Mouse (Mus musculus) kidney, postnatal 0 days (tissue): Measurements from ENCODE around the gene Eno2. TPM values are rescaled to one million over a fixed set of nuclear protein-coding genes. Genes with fewer than 3 reads are reported as not detected.

Experiments used
- ATAC-seq: fragments of 200-750 bp; cut with Nextera tagmentation; replicated peaks from 2 replicates; pipeline ENCODE4 v1.8.0; 2017; ENCODE audit warnings: low read depth, moderate number of reproducible peaks, moderate TSS enrichment, moderate library complexity; ENCODE audit not compliant: low FRiP score
- DNase-seq: peaks from one replicate; pipeline ENCODE4 v3.0.0-alpha.2; 2016; ENCODE audit warnings: low spot score
- H3K27ac ChIP-seq: fragments of 300-500 bp; sonication (generic); 2 replicates; pipeline ENCODE4 v1.5.1; 2014; ENCODE audit warnings: mild to moderate bottlenecking
- H3K27me3 ChIP-seq: fragments of 300-500 bp; sonication (generic); 2 replicates; pipeline ENCODE4 v1.6.1; 2014; ENCODE audit warnings: low read length, mixed read lengths; ENCODE audit not compliant: insufficient read depth
- H3K36me3 ChIP-seq: fragments of 300-500 bp; sonication (generic); 2 replicates; pipeline ENCODE4 v1.6.1; 2014; ENCODE audit warnings: low read length, mixed read lengths; ENCODE audit not compliant: insufficient read depth
- H3K4me1 ChIP-seq: fragments of 300-500 bp; sonication (generic); replicated peaks from 2 replicates; pipeline ENCODE4 v1.6.1; 2014; ENCODE audit warnings: antibody characterized with exemption, low read length, mixed read lengths; ENCODE audit not compliant: insufficient read depth
- H3K4me2 ChIP-seq: fragments of 300-500 bp; sonication (generic); 2 replicates; pipeline ENCODE4 v1.6.1; 2014; ENCODE audit warnings: mild to moderate bottlenecking, low read length, moderate library complexity, mixed read lengths
- H3K4me3 ChIP-seq: fragments of 300-500 bp; sonication (generic); replicated peaks from 2 replicates; pipeline ENCODE4 v1.5.1; 2014; ENCODE audit warnings: low read depth, low read length
- H3K9ac ChIP-seq: fragments of 300-500 bp; sonication (generic); 2 replicates; pipeline ENCODE4 v1.6.1; 2014; ENCODE audit warnings: low read depth, low read length
- H3K9me3 ChIP-seq: fragments of 300-500 bp; sonication (generic); replicated peaks from 2 replicates; pipeline ENCODE4 v1.6.1; 2016; ENCODE audit warnings: low read length, inconsistent platforms, mixed read lengths
- CTCF ChIP-seq: IDR thresholded peaks from 2 replicates; pipeline ENCODE4 v1.5.1; 2016; ENCODE audit warnings: antibody characterized with exemption, low read depth, mild to moderate bottlenecking, moderate library complexity
- WGBS: fragments of 180-500 bp; shearing (Covaris S2); extraction: QIAGEN DNeasy Blood & Tissue Kit; methylation state at CpG from one replicate; pipeline ENCODE4 v1.1.7; 2014; 5-methylcytosine and 5-hydroxymethylcytosine counted together
- polyA plus RNA-seq: library from polyadenylated mRNA; unstranded; fragments of >200 nt; fragmentation: Nextera tagmentation; extraction: Ambion mirVana; gene quantifications from 2 replicates; pipeline ENCODE4 v1.2.1, GENCODE M21; 2015

Gene Eno2
- polyA plus RNA-seq, 1 experiment from 2014 or later = 7.6 TPM

DNA sequence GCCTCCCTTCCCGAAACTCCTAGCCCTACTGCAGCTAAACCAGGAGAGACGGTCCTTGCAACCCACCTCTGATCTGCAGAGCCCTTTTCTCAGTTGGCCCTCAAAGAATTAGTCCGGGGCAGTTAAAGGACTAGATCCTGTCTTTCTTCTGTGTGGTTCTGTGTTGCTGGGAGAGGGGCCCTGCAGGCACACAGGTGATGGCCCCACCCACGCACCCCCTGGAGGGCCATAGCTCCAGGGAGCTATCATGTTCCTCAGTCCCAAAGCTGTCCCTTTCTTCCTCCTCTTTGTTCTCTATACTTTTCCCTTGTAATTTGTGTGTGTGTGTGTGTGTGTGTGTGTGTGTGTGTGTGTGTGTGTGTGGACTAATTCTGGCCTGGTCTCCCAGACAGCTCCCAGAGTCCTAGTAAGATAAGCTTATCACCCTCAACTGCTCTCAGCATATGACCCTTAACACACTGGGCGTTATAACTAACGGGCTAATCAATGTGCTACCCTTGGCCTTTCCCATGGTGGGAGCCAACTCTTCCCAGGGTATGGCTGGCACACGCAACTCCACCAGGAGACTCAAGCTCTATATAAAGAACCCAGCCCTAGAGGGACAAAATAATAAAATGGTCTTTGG is 50.0 kb downstream of the Eno2 start:
- TF ChIP-seq CTCF = no peak
- Histone ChIP-seq H3K9me3 (no peaks in the 10 kb centered on the region), H3K4me3 (peak overlapping the region; percentile 24; the same call in 1 of the 2 replicates), H3K27me3 (no peaks in the 10 kb centered on the region), H3K4me2 (peak overlapping the region; percentile 38), H3K9ac (peak overlapping the region; percentile 58), H3K27ac (peak overlapping the region; percentile 75), H3K4me1 (no peaks in the 10 kb centered on the region), H3K36me3 (peaks cover 21% of the 10 kb centered on the region)
- ATAC-seq = no peak
- DNase-seq = no peak
- 66% methylated on average over 7 of the region's 7 CpGs for WGBS

GRCm38 (mm10) chr6:124718703-124719102 is 50.8 kb downstream of the Eno2 start:
- 68% methylated on average over 15 of the region's 16 CpGs for WGBS
- peak; percentile 39 for DNase-seq
- no peak for TF ChIP-seq CTCF

GRCm38 (mm10) chr6:124717968-124718367 is 51.5 kb downstream of the Eno2 start:
- no peak for DNase-seq

More at GRCm38 (mm10) chr6:124718703-124719102, 50.8 kb downstream of the Eno2 start:
- Histone ChIP-seq H3K27me3 (no peaks in the 10 kb centered on the region), H3K4me1 (0 out of 2 replicates have a peak, but pooled peaks cover 4% of the 10 kb centered on the region), H3K9me3 (no peaks in the 10 kb centered on the region), H3K4me2 (peak overlapping the region; percentile 38), H3K9ac (peak overlapping the region; percentile 58), H3K36me3 (peaks cover 21% of the 10 kb centered on the region), H3K27ac (peak overlapping the region; percentile 75), H3K4me3 (peak overlapping the region; percentile 30)
- ATAC-seq = peak; percentile 67

GRCm38 (mm10) chr6:124716864-124717490 is 52.5 kb downstream of the Eno2 start:
- H3K4me3 ChIP-seq = no peak overlapping the region
- H3K9ac ChIP-seq = no peak overlapping the region

More at GRCm38 (mm10) chr6:124717968-124718367, 51.5 kb downstream of the Eno2 start:
- peak overlapping the region; percentile 58 for H3K9ac ChIP-seq
- ATAC-seq = no peak
- peak overlapping the region; percentile 50; the same call in 1 of the 2 replicates for H3K27ac ChIP-seq
- H3K9me3 ChIP-seq = no peaks in the 10 kb centered on the region
- no peak for TF ChIP-seq CTCF
- H3K36me3 ChIP-seq = peaks cover 21% of the 10 kb centered on the region
- H3K4me3 ChIP-seq = peak overlapping the region; percentile 30
- H3K27me3 ChIP-seq = no peaks in the 10 kb centered on the region
- peaks cover 8% of the 10 kb centered on the region; the same call in 1 of the 2 replicates for H3K4me1 ChIP-seq
- 74% methylated on average over 13 of the region's 13 CpGs for WGBS
- H3K4me2 ChIP-seq = peak overlapping the region; percentile 38

DNA sequence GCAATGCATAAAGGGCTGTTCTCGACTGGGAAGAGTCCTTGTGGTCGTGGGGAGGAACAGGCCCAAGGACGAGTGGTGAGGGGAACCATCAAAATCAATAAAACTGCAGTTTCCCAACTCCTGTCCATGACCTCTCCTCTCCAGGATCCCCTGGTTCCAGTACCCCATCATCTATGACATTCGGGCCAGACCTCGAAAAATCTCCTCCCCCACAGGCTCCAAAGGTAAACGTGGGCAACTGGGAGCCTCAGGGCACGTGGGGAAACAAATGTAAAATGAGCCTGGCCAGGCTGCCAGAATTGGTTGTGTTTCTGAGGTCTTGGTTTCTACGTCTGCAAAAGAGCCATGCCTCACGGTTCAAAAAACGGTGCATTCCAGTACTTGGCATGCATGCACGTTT is 56.6 kb downstream of the Eno2 start:
- peak overlapping the region; percentile 92 for H3K4me3 ChIP-seq
- H3K4me2 ChIP-seq = peak overlapping the region; percentile 92
- peaks cover 19% of the 10 kb centered on the region; the same call in 1 of the 2 replicates for H3K4me1 ChIP-seq
- ATAC-seq (no peak), DNase-seq (no peak)
- WGBS = 8% methylated on average over 11 of the region's 11 CpGs
- no peaks in the 10 kb centered on the region for H3K9me3 ChIP-seq
- H3K9ac ChIP-seq = peak overlapping the region; percentile 94
- peak overlapping the region; percentile 91 for H3K27ac ChIP-seq
- no peaks in the 10 kb centered on the region for H3K27me3 ChIP-seq
- H3K36me3 ChIP-seq = peaks cover 27% of the 10 kb centered on the region
- no peak for TF ChIP-seq CTCF

More at GRCm38 (mm10) chr6:124716864-124717490, 52.5 kb downstream of the Eno2 start:
- peak; percentile 78 for TF ChIP-seq CTCF
- 61% methylated on average over 20 of the region's 20 CpGs for WGBS
- peaks cover 11% of the 10 kb centered on the region; the same call in 1 of the 2 replicates for H3K4me1 ChIP-seq
- peaks cover 21% of the 10 kb centered on the region for H3K36me3 ChIP-seq
- H3K27me3 ChIP-seq = no peaks in the 10 kb centered on the region
- peak overlapping the region; percentile 38; the same call in 1 of the 2 replicates for H3K4me2 ChIP-seq
- ATAC-seq = no peak
- no peak overlapping the region for H3K27ac ChIP-seq
- peak; percentile 81 for DNase-seq
- H3K9me3 ChIP-seq = no peaks in the 10 kb centered on the region
